Mouse (Mus musculus): Measurements from ENCODE around the gene Pam.

Pam gene

DNA sequence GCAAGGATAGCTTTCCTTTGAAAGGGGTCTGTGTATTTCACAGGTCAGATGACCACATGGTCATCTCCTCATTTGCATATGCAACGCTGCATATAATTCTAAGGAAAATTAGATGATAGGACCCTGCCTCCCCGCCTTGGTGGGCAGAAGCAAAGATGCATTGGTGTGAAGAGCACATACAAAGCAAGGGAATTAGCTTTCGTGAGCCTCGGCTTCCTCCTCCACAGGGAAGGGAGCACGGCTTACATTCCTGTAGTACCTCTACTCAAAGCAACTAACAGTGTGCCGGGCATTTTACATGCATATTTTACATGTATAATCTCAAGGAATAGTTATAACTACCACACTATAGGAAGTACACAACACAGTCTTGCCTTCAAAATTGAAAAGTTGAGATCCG is 16.7 kb downstream of the Pam start:
- WGBS: 66% methylated on average over 7 of the region's 7 CpGs

DNA sequence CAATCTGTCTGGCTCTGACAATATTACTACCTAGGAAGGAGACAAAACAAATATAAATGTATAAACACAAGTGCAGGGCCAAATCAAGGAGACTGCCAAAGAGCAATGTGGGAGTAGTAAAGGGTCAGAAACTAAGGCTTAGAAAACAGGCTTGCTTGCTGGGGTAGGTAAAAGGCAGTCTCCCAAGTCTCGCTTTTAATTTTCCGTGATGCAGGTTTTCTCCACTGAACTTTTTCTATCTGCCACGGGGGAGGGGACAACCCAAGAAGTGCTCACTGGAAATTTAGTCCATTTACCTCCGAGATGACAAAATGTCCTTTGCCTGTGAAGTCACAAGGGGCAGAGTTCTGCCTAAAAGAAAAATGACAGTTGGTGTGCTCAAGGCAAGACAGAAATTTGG is 21.6 kb downstream of the Pam start:
- 69% methylated on average over 4 of the region's 4 CpGs for WGBS

DNA sequence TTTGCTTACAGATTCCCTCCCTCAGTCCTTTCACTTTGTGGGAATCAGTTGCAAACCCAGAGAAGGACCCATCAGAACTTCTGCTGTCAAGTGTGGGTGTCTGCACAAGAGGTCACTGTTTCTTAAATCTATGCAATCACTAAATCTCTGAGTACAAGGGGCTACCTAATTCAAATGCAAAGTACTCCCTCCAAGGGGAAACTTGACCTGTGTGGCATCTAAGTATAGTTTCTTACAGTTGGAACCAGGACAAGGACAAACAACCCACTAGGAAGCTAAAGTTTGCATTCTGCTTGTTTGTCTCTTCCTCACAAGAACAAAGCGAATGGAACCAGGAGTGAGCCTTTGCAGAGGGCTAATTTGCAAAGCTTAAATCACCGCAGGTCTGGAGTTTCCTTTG is 22.3 kb downstream of the Pam start:
- 61% methylated on average over 2 of the region's 2 CpGs for WGBS

DNA sequence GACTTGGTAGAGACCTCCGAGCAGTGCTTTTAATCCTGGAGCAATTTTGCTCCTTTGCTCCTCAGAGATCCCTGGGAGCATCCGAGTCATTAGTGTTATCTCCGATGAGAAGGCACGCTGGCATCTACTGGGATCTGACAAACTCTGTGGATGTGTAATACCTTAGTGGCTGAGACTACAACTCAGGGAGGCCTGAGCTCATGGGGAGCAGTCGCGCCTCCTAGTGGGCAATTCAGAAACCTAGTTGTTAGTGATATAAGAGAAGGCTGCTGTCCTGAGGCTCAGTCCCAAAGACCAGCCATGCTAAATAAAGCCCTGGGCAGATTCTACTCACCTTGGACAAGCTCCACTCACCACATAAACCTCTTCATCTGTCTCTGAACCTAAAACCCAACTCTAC is 23.4 kb downstream of the Pam start:
- 74% methylated on average over 6 of the region's 6 CpGs for WGBS

DNA sequence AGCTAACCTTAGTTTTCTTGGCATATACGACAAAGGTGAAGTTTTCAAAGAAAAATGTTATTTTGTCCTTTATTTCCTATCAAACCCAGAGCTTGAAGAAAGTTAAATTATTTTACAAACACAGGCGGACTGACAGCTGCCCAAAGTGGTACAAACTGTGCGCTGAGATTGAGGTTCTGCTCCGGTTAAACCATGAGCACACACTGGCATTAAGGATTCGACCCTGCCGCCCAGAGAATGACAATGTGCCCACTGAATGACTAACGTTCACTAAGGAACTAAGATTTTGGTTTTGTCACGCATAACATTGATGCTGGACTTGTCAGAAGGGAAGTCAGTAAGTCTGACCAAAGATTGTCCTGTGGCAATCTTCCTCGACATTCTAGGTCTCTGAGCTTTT is 24.0 kb downstream of the Pam start:
- 88% methylated on average over 9 of the region's 9 CpGs for WGBS

DNA sequence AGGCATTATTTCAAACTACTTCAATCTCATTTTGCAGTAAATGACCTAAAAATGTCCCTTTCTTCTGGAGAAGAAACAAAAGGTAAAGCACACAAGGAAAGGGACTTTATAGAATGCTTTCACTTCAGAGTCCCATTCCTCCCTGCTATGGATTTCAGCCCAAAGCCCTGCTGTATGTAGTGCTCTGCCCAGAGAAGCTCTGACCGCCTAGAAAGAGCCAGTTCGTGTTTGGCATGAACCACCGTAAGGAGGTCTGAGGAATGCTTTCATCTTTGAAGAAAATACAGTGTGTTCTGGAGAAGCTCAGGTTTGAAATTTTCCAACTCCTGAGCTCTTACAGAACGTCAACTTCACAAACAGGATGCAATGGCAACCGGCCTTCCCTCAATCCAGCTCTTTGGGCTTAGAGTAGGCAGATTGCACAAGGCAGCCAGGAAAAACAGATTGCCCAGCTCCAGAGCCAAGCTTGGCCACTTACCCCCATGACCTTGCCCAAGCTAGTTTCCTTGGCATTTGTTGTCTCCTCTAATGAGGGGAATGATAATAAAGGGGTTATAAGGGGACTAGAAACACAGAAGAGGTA is 24.6 kb downstream of the Pam start:
- 64% methylated on average over 5 of the region's 5 CpGs for WGBS

DNA sequence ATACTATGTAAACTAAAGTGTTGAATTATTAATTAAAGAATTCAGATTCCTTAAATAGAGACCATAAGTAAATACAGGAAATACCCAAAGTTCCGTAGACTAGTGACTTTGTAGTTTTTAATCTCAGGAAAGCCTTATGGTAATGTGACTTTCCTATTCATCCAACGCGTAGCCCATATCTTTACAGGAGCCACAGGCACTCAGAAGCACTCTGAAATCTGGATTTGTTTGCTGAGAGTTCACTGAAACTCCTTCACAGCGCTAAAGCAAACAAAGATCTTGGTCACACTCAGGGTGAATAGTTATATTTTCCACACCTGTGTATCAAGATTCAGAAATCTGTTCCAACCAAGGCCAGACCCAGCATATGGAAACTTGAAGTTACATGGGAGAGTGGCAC is 27.3 kb downstream of the Pam start:
- 93% methylated on average over 4 of the region's 4 CpGs for WGBS

DNA sequence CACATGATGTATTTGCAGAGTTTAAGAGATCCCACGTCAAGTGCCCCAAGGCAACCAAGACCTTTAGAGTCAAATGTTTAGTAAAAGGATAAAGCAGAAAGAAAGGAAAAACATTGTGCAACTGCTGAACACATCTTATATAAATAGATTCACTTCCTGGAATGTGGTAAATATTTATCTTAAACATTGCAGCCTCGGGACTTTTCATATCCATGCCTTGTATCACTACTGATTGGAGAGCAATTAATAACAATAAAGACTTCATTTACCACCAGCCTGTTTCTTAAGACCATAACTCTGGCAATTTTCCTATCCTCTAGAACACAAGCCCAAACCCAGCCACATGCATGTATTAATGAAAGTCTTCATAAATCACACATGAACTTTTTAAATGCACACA is 33.4 kb downstream of the Pam start:
- WGBS: 84% methylated on average over 2 of the region's 2 CpGs

DNA sequence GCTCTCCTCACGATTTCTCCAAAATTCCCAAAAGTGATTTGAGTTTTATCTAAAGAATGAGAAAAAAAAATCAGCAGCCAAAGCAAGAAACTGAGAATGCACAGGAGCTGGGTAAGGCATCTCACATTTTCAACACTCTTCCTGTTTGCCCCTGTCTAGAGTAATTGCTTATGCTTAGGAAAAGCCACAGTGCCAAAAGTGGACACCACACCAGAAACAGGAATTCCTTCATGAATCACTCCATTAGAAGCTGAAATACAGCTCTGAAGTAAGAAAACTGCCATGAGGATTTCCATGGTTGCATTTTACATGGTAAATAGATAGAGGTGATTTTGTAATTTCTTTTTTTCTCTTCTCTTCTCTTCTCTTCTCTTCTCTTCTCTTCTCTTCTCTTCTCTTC is 36.0 kb downstream of the Pam start:
- WGBS: 69% methylated on average over 1 of the region's 1 CpGs

DNA sequence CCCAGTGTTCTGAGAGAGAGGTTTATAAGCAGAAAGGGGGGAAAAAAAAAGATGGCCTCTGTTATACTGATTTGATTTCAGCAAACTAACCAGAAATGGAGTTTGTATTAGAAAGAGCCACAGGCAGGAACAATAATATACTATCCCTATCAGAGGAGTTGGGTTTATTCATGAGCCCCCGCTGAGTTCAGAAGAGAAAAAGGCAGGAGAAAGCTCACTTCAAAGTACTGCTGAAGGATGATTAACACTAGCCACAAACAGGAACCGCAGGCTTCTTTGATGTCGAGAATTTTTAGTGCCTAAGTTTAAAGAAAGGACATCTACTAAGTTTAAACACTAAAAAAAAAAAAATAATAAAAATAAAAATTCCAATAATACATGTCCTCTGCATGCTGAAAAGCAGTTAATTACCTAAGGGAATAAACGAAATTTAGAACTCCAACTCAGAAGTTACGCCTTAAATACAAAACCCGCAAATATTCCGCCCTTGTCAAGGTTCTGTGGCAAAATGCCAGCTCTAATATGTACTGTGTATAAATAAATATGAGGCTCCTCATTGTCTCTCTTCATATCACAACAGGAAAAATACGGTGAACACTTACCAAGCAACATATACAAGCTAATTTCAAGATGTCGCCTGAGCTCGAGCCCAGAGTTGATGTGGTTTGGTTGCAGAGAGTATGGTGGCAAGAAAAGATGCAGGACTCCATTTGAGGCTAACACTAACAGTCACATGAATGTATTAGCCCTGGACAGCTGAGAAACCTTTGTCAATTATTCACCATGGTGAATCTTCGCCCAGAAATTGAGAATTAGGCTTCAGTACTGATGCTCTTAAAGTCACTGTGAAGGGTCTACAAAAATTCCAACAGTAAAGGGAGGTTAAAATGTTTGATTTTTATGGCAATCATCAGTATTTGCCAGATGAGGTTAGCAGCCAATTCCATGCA is 38.2 kb downstream of the Pam start:
- WGBS: 68% methylated on average over 11 of the region's 11 CpGs

DNA sequence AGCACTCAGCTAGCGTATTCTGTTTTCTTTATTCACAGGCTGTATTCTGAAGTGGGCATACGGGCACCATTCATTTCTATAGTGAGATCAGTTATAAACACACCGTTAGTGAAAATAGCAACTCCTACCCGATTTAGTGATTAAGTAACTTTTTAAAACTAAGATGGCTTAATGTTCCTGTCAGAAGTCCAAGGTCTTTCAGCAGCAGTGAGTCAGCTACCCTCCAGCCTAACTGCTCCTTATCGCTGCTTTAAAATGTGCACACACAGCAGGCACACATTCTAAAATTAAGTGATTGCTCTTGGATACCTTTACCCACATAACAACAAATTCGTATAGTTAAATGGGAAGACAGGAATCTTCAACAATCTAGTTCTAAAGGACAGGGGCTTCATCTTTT is 39.2 kb downstream of the Pam start:
- WGBS: 53% methylated on average over 6 of the region's 6 CpGs

DNA sequence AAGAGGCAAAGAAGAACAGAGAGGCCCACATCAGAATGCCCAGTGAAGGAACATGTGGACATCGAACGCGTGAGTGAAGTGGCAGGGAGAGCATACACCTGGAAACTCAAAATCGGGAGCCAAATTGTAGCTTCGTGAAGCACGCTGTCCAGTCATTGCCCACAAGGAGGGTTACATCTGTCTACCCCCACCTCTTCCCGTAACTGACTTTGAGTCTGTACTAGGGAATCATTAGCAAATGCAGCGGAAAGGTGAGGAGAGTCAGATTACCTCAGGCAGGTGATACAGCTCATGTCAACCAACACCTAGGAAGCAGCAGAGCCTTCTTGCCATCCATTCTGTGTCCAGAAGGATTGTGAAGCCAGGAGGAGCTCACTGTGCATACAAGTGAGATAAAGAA is 39.9 kb downstream of the Pam start:
- 95% methylated on average over 8 of the region's 8 CpGs for WGBS

DNA sequence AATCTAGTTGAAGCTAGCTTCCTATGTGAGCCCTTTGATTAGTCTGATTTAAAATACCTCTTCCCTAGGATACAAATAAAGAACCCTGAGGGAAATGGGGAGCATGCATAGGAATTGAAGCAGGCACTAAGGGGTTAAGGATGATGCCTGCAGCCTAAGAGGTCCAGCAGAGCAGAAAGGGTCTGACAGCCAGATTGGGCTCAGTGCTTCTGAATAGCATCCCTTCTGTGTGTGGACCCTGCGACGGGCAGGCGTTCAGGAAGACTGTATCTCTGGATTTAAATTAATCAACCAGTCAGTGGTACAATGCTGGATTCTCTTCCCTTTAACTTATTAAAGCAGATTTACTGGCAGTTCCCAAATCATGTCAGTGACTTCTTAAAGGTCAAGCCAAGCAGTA is 41.5 kb downstream of the Pam start:
- WGBS: 82% methylated on average over 3 of the region's 3 CpGs

DNA sequence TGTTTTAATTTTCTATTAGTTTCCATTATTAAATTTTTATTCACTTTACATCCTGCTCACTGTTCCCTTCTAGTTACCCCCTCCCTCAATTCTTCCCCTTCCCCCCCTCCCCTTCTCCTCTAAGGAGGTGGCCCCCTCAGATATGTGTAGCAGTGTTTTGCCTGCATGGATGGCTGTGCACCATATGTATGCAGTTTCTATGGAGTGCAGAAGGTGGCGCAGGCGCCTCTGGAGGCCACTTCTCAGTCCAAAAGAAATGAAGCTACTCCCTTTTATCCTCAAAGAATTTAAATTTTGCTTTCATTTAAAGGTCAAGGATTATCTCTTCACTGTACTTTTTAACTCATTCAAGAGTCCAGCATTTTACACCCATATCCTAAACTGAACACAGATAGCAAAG is 42.0 kb downstream of the Pam start:
- 87% methylated on average over 2 of the region's 2 CpGs for WGBS

DNA sequence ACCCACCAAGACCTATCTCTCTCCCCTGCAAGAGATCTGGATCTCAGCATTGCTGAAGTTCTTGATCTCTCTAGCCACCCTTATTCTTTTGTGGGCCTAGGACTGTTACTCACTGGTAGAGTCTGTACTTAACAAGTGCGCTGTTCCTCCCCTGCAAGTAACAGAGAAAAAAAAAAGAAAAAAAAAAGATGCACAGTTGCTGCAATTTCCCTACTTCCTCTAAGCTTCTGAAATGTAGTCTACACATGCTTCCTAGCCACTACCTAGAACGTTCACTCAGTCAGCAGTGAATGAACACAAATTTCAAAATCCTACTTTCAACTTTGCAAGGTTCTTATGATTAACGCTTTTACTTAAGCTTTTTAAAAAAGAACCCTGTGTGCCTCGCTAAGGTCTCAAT is 42.7 kb downstream of the Pam start:
- WGBS: 88% methylated on average over 4 of the region's 4 CpGs

DNA sequence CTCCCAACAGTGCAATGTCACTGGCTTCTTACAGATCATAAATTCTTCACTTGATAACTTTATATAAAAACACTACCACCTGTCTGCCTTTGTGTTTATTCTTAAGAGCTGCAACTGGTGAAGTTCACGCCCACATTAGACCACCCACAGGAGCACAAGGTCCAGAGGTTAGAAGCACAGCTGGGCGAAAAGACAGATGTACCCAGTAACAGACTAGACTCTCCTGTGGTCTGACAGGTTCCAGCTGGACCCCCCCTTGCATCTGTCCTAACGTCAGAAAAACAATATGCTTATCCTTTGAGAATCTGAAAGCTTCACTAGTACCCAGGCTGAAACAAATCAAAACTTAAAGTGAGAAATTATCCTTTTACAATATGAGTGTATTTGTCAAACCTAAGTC is 44.4 kb downstream of the Pam start:
- 84% methylated on average over 3 of the region's 3 CpGs for WGBS

DNA sequence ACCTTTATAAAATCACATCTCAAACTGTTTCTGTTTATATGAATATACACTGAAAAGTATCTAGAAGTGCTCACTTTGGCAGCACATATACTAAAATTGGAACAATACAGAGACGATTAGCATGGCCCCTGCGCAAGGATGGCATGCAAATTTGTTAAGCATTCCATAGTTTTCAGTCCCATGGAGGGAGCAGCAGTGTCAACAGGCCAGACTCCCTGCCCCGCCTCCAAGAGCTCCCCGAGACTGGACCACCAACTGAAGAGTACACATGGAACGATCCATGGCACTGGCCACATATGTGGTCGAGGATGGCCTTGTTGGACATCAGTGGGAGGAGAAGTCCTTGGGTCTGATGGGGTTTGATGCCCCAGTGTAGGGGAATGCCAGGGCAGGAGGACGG is 45.7 kb downstream of the Pam start:
- WGBS: 86% methylated on average over 7 of the region's 7 CpGs

DNA sequence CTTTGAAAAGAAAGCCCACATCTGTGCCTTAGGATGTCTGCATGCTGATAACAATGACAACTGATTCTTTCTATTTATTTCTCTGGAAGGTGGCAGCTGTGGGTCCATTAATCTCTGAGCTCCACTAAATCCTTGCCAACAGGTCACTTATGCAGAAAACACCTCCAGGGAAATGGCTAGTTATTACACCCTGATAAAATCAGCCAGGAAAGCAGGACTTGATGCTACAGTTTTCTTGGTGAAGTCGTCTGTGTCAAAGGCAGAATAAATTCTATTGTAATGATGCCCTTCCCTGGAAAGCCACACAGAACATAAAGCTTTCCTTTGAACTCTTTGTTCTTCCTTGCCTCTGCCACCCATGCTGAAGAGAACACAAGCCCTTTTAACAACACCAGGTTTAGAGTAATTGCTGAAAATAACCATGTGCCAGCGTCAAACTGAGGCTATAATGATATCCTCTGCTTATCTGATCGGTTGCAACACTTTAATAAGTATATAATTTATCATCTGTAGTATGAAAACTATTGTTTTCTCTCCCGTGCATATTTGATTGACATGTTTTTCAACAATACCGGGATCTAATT is 47.1 kb downstream of the Pam start:
- WGBS: 51% methylated on average over 5 of the region's 5 CpGs

DNA sequence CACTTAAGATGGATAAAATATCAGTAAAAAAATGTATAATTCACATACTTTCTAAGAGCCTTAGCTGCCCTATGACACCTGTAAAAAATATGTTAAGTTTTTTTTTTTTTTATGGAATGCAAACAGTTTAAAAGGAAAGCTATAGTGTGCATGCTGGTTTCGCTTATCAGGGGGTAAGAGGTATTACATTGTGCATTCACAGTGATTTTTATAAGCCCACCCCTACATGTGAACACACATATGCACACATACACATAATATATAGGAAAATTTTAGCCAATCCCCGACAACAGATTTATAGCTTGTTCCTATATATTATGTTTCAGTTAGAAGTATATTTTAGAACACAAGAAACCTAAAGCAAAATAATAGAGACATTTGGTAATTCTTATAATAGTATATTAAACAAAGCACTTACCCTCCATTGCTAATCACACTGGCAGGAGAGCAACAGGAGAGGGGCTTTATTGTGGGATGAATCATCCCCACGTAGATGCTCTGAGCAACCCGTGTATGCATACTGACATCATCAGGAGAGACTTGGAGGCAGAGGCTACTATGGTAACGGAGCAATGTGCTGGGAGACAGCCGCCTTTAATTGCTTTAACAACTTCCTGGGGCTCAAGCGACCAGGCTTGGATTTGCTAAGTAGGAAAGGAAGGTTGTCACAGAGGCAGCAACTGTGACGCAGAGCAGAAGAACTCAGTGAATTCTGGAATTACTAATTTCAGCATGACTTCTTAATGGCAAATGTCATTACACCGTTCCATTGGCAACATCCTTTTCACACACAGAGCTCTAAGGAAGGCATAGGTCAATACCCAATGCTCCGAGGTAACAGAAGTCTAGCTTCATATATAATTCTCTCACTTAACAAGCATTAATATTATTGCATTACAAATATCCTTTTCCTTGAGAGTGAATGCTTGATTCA is 47.9 kb downstream of the Pam start:
- 27% methylated on average over 10 of the region's 10 CpGs for WGBS

DNA sequence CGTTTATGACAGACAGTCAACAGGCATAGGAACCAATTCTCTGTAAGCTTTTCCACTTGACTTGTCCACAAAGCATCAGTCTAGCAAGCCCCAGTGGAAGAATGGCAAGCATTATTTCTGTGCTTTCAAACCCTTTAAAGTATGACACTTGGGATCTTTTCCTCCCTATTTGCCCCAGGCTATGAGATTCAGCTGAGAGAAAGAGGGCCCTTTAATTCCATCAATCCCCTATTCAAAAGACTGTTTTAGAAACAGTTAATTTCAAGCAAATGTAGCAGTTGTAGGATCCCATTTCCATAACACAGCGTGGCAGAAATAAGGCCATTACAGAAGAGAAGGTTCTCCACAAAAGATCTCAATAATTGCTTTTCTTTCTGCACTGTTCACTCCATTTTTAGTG is 53.0 kb downstream of the Pam start:
- WGBS: 60% methylated on average over 2 of the region's 2 CpGs

DNA sequence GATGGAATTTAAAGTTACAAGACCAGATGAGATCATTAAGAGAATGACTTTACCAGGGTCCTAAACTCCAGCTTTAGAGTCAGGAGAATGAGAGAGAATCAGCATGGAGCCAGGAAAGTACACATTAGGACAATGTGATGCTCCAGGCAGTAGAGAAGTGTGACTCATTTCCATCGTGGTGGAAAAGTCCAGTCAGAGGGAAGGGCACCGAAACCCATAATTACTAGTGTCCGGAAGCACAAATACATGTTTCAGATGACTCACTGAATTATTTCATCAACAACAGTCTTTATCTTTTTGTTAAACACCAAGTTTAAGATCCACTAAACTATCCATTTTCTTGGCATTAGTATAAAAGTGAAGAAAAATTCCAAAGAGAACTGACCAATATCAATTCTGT is 57.2 kb downstream of the Pam start:
- WGBS: 63% methylated on average over 3 of the region's 3 CpGs

DNA sequence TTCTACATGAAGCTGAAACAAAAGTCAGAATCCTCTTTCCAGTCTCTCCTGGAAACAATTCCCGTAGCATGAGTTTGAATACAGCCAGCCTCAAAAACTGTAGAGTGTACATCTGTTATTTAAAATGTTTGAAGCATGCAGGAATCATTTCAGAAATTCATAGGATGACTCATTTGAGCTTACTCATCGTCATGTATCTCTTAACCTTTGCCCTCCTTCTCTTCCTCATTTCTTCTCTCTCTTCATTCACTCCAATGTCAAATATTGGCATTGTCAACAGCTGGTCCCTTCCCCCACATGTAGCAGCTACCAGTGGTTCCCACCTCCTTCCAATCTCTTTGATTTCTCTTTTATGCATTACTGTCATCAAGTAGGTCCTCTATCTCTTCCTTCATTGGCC is 59.7 kb downstream of the Pam start:
- 60% methylated on average over 2 of the region's 2 CpGs for WGBS

All from cerebral cortex, adult 2 months (tissue).